Mouse (Mus musculus): ENCODE measurements at regions not wholly inside any gene's neighbourhood (a gene's known extent, or its start where the extent isn't known, plus 50 kb on each side); places are given as distances from the start of the nearest gene placed in this dataset.

DNA sequence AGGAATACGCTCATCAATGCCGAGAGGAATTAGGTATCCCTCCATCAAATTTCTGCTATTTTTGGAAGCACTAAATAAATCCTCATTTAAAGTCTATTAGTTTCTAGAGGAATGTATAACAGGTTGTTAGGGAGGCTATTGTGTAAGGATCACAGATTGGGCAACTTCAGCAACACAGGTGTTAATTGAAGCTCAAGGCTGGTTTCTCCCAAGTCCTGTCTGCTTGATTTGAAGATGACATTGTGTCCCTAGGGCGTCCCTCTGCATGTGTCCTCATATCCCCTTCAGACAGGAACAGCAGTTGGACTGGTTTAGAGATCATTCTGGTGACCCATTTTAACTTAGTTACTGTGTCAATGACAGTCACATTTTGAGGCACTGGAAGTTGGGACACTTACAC lies 281.5 kb downstream of the Gm5447 start:
- Histone ChIP-seq H3K9ac (ENCODE audit: low read depth, low read length, severe bottlenecking) (no peak overlapping the region), H3K4me3 (replicated peaks; ENCODE audit: low read length) (no peak overlapping the region), H3K4me2 (replicated peaks; ENCODE audit: low read depth, low read length, severe bottlenecking) (no peak overlapping the region), H3K27me3 (ENCODE audit: control insufficient read depth, insufficient read depth, low read length) (no peaks in the 10 kb centered on the region), H3K4me1 (ENCODE audit: control insufficient read depth, insufficient read depth, low read length) (no peaks in the 10 kb centered on the region), H3K9me3 (ENCODE audit: control insufficient read depth, low read length) (no peaks in the 10 kb centered on the region), H3K36me3 (ENCODE audit: control insufficient read depth, insufficient read depth, low read length) (no peaks in the 10 kb centered on the region), H3K27ac (replicated peaks; ENCODE audit: low read depth, low read length) (no peak overlapping the region)
- 89% methylated on average over 3 of the region's 3 CpGs for WGBS
- TF ChIP-seq POLR2A (IDR thresholded peaks at IDR 0.05; ENCODE audit: borderline replicate concordance, extremely low read depth, insufficient read depth, insufficient read length), result no peak
- DNase-seq (ENCODE audit: low spot score) (no peak), ATAC-seq (ENCODE audit: low FRiP score, low read depth) (no peak)

DNA sequence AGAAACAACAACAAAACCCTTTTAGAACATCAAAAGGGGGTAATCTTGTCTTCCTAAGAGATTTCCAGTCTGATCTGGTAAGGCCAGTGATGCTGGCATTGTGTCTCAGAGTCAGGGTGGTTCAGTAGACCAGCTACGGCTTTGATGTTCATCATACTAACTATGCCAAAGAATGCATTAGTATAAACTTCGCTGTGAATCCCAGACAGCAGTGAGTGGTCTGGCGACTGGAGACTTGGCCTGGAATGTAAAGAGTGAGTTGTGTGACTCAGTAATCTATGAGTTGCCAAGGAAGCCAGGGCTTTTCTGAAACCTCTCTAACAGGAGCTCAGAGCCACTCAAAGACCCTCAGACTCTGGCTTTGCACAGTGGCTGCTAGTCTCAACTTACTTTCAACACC lies 288.1 kb upstream of the Foxq1 start:
- Histone ChIP-seq H3K27me3 (ENCODE audit: control insufficient read depth, insufficient read depth, low read length) (no peaks in the 10 kb centered on the region), H3K4me2 (replicated peaks; ENCODE audit: low read depth, low read length, severe bottlenecking) (no peak overlapping the region), H3K27ac (replicated peaks; ENCODE audit: low read depth, low read length) (no peak overlapping the region), H3K36me3 (ENCODE audit: control insufficient read depth, insufficient read depth, low read length) (no peaks in the 10 kb centered on the region), H3K9ac (ENCODE audit: low read depth, low read length, severe bottlenecking) (no peak overlapping the region), H3K4me3 (replicated peaks; ENCODE audit: low read length) (no peak overlapping the region), H3K4me1 (ENCODE audit: control insufficient read depth, insufficient read depth, low read length) (no peaks in the 10 kb centered on the region), H3K9me3 (ENCODE audit: control insufficient read depth, low read length) (no peaks in the 10 kb centered on the region)
- 63% methylated on average over 3 of the region's 3 CpGs for WGBS
- ATAC-seq (ENCODE audit: low FRiP score, low read depth), result no peak
- DNase-seq (ENCODE audit: low spot score), result no peak
- TF ChIP-seq POLR2A (IDR thresholded peaks at IDR 0.05; ENCODE audit: borderline replicate concordance, extremely low read depth, insufficient read depth, insufficient read length), result no peak

DNA sequence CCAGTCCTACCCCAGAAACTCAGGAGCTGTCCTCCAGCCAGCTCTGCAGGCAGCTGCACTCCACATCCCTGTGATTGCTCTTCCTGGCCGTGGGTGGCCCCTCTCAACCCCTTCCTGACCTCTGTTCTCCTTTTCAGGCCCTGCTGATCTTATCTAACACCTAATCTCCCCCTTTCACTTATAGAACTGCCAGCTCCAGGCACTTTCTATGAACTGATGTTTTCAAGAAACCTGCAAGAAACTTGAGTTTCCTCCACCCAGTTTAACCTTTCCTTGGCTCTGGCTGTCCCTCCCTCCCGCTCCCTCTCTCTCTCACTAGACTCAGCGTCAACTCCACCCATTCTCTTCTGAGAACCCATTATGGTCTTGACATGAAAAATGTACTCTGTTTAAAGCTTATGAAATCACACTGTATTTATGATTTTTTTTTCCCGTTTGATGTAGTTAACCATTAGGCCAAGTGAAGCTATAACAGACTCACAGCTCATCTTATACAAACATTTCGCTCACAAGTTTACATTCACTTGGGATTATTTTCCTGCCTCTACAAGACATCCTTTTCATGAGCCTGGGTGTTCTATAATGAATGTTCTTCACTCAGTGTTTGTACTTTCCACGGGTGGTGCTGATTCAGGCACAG lies 279.8 kb upstream of the Foxq1 start:
- Histone ChIP-seq H3K4me1 (ENCODE audit: control insufficient read depth, insufficient read depth, low read length) (no peaks in the 10 kb centered on the region), H3K27ac (replicated peaks; ENCODE audit: low read depth, low read length) (no peak overlapping the region), H3K4me3 (replicated peaks; ENCODE audit: low read length) (no peak overlapping the region), H3K9me3 (ENCODE audit: control insufficient read depth, low read length) (no peaks in the 10 kb centered on the region), H3K4me2 (replicated peaks; ENCODE audit: low read depth, low read length, severe bottlenecking) (no peak overlapping the region), H3K36me3 (ENCODE audit: control insufficient read depth, insufficient read depth, low read length) (no peaks in the 10 kb centered on the region), H3K27me3 (ENCODE audit: control insufficient read depth, insufficient read depth, low read length) (no peaks in the 10 kb centered on the region), H3K9ac (ENCODE audit: low read depth, low read length, severe bottlenecking) (no peak overlapping the region)
- TF ChIP-seq POLR2A (IDR thresholded peaks at IDR 0.05; ENCODE audit: borderline replicate concordance, extremely low read depth, insufficient read depth, insufficient read length), result no peak
- 39% methylated on average over 6 of the region's 6 CpGs for WGBS
- no peak for ATAC-seq (ENCODE audit: low FRiP score, low read depth)
- no peak for DNase-seq (ENCODE audit: low spot score)

DNA sequence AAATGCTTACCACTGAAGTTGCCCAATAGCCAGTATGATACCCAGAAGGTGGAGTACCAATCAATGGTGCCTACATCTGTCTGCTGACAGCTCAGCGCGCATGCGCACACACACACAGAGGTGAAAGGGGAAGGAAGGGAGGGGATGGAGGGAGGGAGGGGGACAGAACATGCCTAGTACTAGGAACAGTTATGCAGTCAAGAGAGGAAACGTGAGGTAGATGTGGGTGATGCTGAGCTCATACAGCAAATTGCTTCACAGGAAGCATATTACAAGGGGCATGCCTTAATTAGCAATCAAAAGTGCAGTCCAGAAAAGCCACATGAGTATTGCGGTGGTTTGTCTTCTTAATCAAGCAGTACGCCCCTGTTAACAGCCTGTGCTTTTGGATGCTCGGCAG lies 265.3 kb upstream of the Foxq1 start:
- DNase-seq (ENCODE audit: low spot score), result no peak
- 80% methylated on average over 7 of the region's 7 CpGs for WGBS

DNA sequence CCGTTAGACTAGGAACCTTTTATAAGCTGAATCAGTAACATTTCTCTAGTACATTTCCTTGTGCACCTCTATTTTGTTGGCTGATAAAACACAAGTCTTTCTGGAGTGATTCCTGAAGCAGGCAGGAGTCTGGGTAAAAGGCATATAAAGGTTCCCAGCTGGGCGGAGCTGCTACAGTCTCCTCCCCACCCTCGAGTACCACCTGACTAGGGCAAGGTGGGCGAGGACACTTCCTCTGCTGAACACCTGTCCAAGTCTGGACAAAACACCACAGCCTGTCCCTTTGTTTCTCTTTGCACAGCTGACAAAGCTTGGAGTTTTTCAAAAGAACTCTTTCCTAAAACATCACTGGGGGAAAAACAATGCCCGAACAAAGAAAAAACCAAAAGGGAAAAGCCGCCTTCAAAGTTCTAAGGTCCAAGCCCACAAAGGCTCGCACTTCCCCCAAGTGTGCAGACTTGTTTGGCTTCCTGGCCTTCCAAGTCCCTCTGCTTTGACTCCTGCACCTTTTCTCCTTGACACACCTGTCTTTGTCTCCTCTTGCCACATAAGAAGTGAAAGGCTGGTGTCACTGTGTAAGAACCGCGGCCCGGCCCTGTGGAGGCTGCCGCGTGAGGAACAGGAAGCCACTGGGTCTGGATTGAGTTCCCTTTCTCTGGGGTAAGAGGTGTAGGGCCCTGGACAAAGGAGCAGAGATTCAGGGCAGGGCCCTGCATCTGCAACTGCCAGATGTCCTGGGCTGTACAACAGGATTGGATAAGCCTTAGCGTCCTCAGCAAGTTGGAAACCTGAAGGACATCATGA lies 263.1 kb upstream of the Foxq1 start:
- 83% methylated on average over 13 of the region's 13 CpGs for WGBS
- H3K9ac ChIP-seq (ENCODE audit: low read depth, low read length, severe bottlenecking), result no peak overlapping the region
- H3K9me3 ChIP-seq (ENCODE audit: control insufficient read depth, low read length), result no peaks in the 10 kb centered on the region
- no peak overlapping the region for H3K27ac ChIP-seq (replicated peaks; ENCODE audit: low read depth, low read length)
- 0 out of 2 replicates have a peak, but pooled peaks cover 4% of the 10 kb centered on the region for H3K4me1 ChIP-seq (ENCODE audit: control insufficient read depth, insufficient read depth, low read length)
- no peak overlapping the region for H3K4me2 ChIP-seq (replicated peaks; ENCODE audit: low read depth, low read length, severe bottlenecking)
- no peaks in the 10 kb centered on the region for H3K27me3 ChIP-seq (ENCODE audit: control insufficient read depth, insufficient read depth, low read length)
- no peak for TF ChIP-seq POLR2A (IDR thresholded peaks at IDR 0.05; ENCODE audit: borderline replicate concordance, extremely low read depth, insufficient read depth, insufficient read length)
- DNase-seq (ENCODE audit: low spot score) (no peak), ATAC-seq (ENCODE audit: low FRiP score, low read depth) (no peak)
- no peak overlapping the region for H3K4me3 ChIP-seq (replicated peaks; ENCODE audit: low read length)
- no peaks in the 10 kb centered on the region for H3K36me3 ChIP-seq (ENCODE audit: control insufficient read depth, insufficient read depth, low read length)

More for the DNA sequence above, 265.3 kb upstream of the Foxq1 start:
- H3K27ac ChIP-seq (replicated peaks; ENCODE audit: low read depth, low read length), result no peak overlapping the region
- H3K4me1 ChIP-seq (ENCODE audit: control insufficient read depth, insufficient read depth, low read length), result 0 out of 2 replicates have a peak, but pooled peaks cover 4% of the 10 kb centered on the region
- H3K4me3 ChIP-seq (replicated peaks; ENCODE audit: low read length), result no peak overlapping the region
- no peak overlapping the region for H3K4me2 ChIP-seq (replicated peaks; ENCODE audit: low read depth, low read length, severe bottlenecking)
- no peak for TF ChIP-seq POLR2A (IDR thresholded peaks at IDR 0.05; ENCODE audit: borderline replicate concordance, extremely low read depth, insufficient read depth, insufficient read length)
- ATAC-seq (ENCODE audit: low FRiP score, low read depth), result no peak
- H3K9ac ChIP-seq (ENCODE audit: low read depth, low read length, severe bottlenecking), result no peak overlapping the region
- H3K36me3 ChIP-seq (ENCODE audit: control insufficient read depth, insufficient read depth, low read length), result no peaks in the 10 kb centered on the region
- no peaks in the 10 kb centered on the region for H3K27me3 ChIP-seq (ENCODE audit: control insufficient read depth, insufficient read depth, low read length)
- H3K9me3 ChIP-seq (ENCODE audit: control insufficient read depth, low read length), result no peaks in the 10 kb centered on the region

All from limb, embryonic 14.5 days (tissue).